Mouse (Mus musculus): ENCODE data around the gene Ccdc146.

Ccdc146 gene

DNA sequence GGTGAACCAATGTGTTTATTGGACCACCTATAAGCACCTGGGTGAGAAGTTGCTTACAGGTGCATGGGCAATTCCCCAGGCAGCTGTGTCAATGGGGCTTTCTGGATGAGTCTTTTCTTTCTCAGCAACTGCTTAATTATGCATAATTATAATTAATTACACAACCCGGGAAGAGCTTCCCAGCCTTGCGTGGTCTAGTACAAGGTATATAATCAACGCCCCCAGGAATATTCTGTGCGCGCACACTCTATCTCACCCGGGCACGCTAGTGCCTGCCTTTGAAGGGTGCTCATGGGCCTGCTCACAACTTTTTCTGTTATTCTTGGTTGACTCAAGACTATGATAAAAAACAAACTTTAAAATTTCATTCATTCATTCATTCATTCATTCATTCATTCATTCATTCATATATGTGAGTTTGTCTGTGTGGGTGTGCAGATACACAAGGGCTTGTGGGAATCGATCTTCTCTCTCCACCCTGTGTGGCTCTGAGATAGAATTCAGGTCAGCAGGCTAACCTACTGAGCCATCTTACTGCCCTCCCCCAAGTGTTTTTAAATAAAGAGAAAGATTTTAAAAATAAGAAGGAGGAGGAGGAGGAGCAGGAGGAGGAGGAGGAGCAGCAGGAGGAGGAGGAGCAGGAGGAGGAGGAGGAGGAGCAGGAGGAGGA, 160.0 kb downstream of the Ccdc146 start:
- no peak for DNase-seq (ENCODE audit: low spot score in 2 of 2)

DNA sequence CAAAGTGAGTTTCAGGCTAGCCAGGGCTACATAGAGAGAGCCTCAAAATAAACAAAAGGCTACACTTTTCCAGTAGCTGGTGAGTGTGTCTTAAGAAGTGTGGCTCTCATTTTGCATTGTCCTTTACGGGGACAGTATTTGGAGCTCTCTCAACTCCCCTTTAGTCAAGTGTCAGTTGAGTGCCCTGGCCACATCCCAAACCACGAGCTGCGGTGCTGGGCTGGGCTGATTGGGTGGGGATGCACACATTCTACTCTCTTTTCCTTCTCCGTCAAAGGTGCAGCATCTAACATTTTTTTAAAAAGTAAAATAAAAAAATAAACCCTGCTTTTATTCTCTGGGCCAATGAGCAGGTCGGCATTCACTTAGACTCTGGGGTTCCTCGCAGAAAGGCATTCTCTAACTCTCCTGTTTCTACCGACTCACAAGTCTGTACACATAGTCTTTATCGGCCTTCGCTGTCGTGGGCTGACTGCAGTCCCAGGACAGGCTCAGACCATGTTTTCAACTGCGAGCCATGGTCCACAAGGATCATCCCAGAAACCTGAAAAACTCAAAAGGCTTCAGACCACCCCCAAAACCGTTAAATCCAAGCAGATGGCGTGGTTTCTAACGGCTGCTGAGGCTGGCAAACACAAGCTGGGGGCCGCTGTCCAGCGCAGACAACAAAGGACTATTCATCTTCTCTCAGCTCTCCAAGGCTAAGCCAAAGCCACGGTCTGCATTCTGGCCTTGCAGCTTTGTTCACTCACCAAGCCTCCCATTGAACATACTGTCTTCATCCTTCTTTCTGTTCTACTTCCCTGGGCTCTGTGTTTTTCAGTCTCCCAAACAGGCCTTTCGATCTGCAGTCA, 161.0 kb downstream of the Ccdc146 start:
- DNase-seq (ENCODE audit: low spot score in 2 of 2) = no peak

DNA sequence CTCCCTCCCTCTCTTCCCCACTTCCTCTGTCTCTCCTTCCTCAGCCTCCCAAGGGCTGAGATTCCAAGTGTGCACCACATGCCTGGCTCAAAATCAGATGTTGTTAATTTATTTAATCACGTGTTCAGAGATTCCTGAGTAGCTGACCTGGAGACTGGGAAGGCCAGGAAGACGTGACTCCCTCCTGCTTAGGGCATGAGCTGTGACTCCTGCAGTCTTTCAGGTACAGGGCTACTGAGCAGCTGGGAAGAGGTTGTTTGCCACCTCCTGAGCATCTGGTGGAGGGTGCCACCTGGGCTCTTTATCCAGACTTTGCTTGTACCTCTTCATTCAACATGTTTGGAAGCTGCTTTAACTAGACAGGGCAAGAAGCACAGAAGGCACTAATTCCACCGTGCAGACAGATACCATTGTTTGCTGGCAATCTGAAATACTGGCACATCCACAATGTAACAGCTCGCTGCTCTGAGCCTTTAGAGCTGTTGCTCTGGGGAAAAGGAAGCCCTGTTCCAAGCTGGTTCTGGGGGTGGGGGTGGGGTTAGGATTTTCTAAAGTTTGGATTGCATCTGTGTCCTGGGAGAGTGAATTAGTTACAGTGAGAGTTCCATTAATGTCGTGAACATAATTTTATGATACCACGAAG, 163.2 kb downstream of the Ccdc146 start:
- DNase-seq (ENCODE audit: low spot score in 2 of 2) = no peak

DNA sequence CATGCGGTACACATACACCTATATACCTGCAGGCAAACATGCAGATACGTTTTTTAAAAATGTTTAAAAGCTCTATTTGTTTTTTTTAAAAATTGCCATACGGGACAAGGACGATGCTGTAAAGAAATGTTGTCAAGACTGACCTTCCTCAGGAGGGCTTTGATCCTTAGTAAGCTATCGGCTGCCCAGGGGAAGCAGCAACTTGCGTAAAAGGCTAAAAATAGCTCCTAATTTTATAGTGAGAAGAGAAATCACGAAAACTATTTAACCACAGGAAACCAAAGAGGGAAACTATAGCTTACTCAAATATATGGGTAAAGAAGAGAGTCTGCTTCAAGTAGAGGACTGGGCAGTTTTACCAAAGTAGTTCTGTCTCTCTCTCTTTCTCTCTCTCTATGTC, 163.7 kb downstream of the Ccdc146 start:
- no peak for DNase-seq (ENCODE audit: low spot score in 2 of 2)

DNA sequence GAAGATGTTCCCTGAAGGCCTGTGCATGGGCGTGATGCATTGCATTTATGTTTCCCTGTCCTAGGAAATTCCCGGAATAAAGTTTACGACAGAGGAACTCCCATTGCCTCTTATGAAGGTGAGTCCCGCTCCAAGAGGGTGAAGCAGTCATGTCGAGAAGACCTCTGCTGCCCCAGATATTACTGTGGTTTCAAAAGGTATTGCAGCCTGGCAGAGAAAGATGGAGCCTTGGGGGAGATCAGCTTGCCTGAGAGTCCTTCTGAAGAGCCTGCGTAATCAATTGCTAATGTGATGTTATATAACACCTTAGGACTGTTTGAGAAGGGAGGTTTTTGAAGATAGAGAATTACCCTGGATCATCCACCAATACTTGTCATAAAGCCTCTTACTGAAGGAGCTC, 166.7 kb downstream of the Ccdc146 start:
- peak in 1 of 2 experiments; percentile 25 for DNase-seq (ENCODE audit: low spot score in 2 of 2)

DNA sequence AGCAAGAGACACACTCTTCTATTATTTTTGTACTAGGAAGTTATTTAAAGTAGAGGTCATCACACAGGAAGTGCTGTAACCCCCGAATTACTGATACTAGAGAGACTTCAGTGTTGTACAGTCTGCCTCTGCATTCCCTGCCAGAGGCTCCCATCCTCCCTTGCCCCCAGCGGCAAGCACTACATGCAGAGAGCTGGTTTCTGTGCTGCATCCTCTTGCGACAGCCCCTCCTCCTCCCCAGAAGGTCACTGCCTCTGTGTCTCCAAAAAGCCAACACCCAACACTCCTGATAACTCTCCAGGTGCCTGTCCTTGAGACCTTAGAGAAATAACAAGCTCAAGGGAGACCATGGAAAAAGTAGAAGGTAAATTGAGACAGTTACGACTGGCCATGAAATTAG, 167.4 kb downstream of the Ccdc146 start:
- peak in 1 of 2 experiments; percentile 25 for DNase-seq (ENCODE audit: low spot score in 2 of 2)

DNA sequence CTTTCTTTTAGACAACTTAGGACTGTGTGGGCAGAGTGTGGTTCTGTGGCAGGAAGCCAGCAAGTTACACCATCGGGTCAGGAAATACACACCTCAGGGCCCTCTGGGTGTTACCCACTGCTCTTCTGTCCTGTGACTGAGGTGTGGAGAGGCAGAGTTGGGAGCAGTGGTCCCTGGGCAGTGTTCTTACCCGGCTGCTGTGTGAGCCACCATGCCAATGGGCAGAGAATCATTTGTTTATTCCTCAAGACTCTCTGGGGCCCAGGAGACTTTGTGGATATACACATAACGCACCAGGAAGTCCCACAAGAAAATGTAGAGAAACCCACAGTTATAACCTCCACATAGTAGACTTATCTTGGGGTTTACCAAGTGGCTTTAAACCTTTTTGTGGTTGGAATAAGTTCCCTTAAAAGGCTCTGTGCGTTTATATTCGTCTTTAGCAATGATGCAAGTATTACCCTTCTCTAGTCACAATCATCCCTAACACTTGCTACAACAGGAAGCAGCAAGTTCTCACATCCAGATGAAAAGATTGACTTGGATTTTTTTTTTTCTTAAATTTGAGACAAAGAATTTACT, 168.8 kb downstream of the Ccdc146 start:
- DNase-seq (ENCODE audit: low spot score in 2 of 2) = peak; percentile 33 to 65

DNA sequence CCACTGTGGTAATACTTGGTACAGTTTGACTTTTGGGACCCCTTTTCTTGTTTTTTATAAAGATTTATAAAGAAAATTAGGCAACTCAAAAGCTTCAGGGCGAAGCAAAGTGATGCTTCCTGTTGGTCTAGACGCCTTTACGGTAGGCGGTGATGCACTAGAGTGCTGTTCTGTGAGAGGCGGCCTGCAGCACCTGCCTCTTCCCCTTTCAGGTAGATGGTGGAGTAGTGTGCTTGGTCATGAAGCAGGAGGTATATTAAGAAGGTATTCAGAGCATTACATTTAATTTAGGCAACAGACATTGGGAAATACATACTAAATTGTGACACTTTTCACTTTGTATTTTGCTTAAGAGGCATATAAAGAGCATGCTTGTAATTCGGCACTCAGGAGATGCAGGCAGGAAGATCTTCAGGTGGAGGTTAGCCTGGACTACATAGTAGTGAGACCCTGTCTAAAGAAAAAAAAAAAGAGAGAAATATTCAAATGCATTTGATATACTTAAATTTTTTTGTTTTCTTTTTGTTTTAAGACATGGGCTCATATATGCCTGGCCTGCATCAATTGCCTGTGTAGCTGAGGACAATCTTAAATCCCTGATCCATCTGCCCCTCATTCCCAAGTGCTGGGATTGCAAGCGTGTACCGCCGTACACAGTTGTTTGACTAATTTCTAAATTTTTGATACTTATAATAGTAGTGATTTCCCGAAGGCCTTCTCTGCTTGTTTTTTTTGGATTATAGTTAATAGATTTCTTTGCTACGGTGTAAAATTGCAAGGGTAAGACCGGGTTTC, 169.5 kb downstream of the Ccdc146 start:
- DNase-seq (ENCODE audit: low spot score in 2 of 2) = peak in 1 of 2 experiments; percentile 28

DNA sequence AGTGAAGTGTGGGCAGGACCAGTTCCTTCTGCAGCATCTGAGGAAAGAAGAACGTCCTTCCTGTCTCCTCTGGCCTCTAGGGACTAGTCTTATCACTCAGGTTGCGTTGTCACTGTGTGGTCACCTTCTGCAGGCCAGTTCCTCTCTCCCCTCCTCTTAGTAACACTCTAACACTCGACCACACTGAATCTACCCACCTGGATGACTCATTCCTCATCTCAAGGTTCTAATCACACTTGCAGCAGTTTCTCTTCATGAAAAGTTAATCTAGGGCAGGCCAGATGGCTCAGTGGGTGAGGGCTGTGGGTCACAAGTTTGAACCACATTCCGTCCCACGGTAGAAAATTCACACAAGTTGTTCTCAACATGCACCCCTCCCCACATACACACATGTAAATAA, 175.6 kb downstream of the Ccdc146 start:
- no peak for DNase-seq (ENCODE audit: low spot score in 2 of 2)

DNA sequence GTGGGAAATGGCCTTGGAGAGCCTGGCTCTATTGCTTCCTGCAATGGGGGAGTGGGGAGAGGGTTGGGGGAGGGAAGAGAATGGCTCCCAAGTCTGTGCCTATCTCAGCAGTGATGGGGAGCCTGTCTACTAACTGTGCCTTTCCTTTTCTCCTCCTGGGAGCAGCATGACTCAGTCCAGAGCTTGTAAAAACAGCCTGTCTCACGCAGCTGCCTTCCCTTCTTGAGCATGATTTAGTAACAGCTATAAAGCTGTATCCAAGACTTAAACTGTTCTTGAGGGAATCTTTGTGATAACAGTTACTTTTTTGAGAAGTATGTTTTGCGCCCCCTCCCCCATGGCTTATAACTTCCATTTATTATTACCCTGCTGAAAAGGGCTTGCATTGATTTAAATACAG, 176.6 kb downstream of the Ccdc146 start:
- DNase-seq (ENCODE audit: low spot score in 2 of 2) = no peak

DNA sequence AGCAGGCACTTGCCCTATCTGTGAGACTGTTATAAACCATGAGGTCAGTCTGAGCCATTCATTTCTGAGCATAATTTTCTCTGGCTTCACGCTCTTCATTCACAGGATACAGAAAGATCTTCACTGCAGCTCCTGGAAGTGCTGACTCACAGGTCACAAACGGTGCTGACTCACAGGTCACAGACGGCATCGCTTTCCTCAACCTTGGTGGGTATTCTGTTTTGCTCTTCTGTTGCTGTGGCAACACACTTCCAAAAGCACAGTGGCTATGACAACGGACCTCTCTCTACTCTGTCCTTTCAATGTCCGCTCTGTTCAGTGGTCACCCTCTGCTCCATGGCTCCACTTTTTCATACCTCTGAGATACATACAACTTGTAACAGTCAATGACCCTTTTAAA, 177.7 kb downstream of the Ccdc146 start:
- DNase-seq (ENCODE audit: low spot score in 2 of 2) = no peak

DNA sequence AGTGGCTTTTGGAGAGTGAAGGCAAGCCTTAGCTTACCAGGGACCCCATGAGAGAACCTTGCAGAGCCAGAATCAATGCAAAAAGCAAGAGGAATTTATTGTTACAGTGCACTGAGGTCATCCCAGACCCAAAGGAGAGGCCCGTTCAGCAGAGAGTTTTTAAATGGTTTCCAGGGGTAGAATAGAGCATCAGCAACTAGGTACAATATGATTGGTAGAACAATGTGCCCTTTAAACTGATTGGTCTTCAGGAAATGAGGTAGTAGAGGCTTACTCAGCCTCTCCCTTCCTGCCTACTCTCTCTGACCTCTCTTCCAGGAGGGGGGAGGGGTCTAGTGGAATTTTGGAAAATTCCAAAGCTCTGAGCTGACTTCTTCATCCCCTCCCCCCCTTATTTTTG, 179.2 kb downstream of the Ccdc146 start:
- DNase-seq (ENCODE audit: low spot score in 2 of 2) = no peak

DNA sequence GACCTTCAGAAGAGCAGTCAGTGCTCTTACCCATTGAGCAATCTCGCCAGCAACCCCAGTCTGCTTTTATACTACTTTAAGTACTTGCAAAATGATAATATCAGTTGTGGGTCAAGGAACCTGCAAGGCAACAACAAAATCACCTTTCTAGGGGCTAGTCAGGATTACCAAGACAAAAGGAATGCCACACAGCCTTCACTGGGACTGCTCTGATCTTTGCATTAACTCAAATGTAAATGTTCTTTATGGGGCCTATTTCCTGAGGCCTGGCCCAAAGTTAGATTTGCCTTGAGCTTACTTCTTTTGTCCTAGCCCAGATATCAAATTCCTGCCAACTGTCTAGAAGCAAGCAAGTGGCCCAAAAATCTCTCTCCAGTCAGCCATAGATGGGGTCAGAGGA, 179.9 kb downstream of the Ccdc146 start:
- no peak for DNase-seq (ENCODE audit: low spot score in 2 of 2)

All from spleen, postnatal 10 days (tissue).